Mouse (Mus musculus): ENCODE data around the gene Gm10273. TPM values are rescaled to one million over a fixed set of nuclear protein-coding genes. Genes with fewer than 3 reads are reported as not detected.
"Not testable (repeated sequence)": the region's sequence is repeated elsewhere in the genome, so short reads cannot be mapped to it uniquely, and the experiment has no call there.

The Gm10273 gene
- polyA plus RNA-seq, 1 experiment from 2014 or later: 1.8 TPM

- 91% methylated on average over 8 of the region's 8 CpGs for WGBS
- H3K36me3 ChIP-seq: peaks cover 83% of the 10 kb centered on the region
- H3K9me3 ChIP-seq: no peaks in the 10 kb centered on the region
- no peak overlapping the region for H3K4me2 ChIP-seq (replicated peaks)
- H3K27me3 ChIP-seq: no peaks in the 10 kb centered on the region
- no peak overlapping the region for H3K4me3 ChIP-seq (replicated peaks)
- H3K4me1 ChIP-seq (replicated peaks): no peaks in the 10 kb centered on the region
- H3K27ac ChIP-seq: no peak overlapping the region
- no peak overlapping the region for H3K9ac ChIP-seq (replicated peaks)
- no peak for ATAC-seq
These were observed 26.7 kb upstream of the Gm10273 start for GRCm38 (mm10) chr10:59368729-59369128.

GRCm38 (mm10) chr10:59369426-59369825 lies 26.0 kb upstream of the Gm10273 start:
- no peaks in the 10 kb centered on the region for H3K27me3 ChIP-seq
- peaks cover 83% of the 10 kb centered on the region for H3K36me3 ChIP-seq
- H3K9ac ChIP-seq (replicated peaks): no peak overlapping the region
- no peak overlapping the region for H3K4me2 ChIP-seq (replicated peaks)
- no peak overlapping the region for H3K4me3 ChIP-seq (replicated peaks)
- no peaks in the 10 kb centered on the region for H3K9me3 ChIP-seq
- no peak overlapping the region for H3K27ac ChIP-seq
- ATAC-seq: no peak
- WGBS: 92% methylated on average over 9 of the region's 9 CpGs
- no peaks in the 10 kb centered on the region for H3K4me1 ChIP-seq (replicated peaks)

- H3K27ac ChIP-seq: no peak overlapping the region
- no peak overlapping the region for H3K4me2 ChIP-seq (replicated peaks)
- peaks cover 17% of the 10 kb centered on the region for H3K36me3 ChIP-seq
- H3K27me3 ChIP-seq: no peaks in the 10 kb centered on the region
- no peak overlapping the region for H3K4me3 ChIP-seq (replicated peaks)
- no peaks in the 10 kb centered on the region for H3K9me3 ChIP-seq
- no peaks in the 10 kb centered on the region for H3K4me1 ChIP-seq (replicated peaks)
- 94% methylated on average over 10 of the region's 10 CpGs for WGBS
- no peak overlapping the region for H3K9ac ChIP-seq (replicated peaks)
- ATAC-seq: no peak
These were observed 17.5 kb upstream of the Gm10273 start for GRCm38 (mm10) chr10:59377906-59378305.

GRCm38 (mm10) chr10:59378728-59379127 lies 16.7 kb upstream of the Gm10273 start:
- WGBS: 96% methylated on average over 4 of the region's 4 CpGs

GRCm38 (mm10) chr10:59379927-59380326 lies 15.5 kb upstream of the Gm10273 start:
- H3K4me3 ChIP-seq (replicated peaks): no peak overlapping the region
- no peaks in the 10 kb centered on the region for H3K4me1 ChIP-seq (replicated peaks)
- no peak for ATAC-seq
- no peak overlapping the region for H3K4me2 ChIP-seq (replicated peaks)
- no peaks in the 10 kb centered on the region for H3K9me3 ChIP-seq
- H3K36me3 ChIP-seq: 0 out of 2 replicates have a peak, but pooled peaks cover 2% of the 10 kb centered on the region
- no peaks in the 10 kb centered on the region for H3K27me3 ChIP-seq
- WGBS: 72% methylated on average over 3 of the region's 3 CpGs
- no peak overlapping the region for H3K9ac ChIP-seq (replicated peaks)
- H3K27ac ChIP-seq: no peak overlapping the region

More at GRCm38 (mm10) chr10:59378728-59379127, 16.7 kb upstream of the Gm10273 start:
- Histone ChIP-seq H3K4me2 (replicated peaks) (no peak overlapping the region), H3K9ac (replicated peaks) (no peak overlapping the region), H3K27ac (no peak overlapping the region), H3K27me3 (no peaks in the 10 kb centered on the region), H3K4me3 (replicated peaks) (no peak overlapping the region), H3K9me3 (no peaks in the 10 kb centered on the region), H3K4me1 (replicated peaks) (no peaks in the 10 kb centered on the region), H3K36me3 (peaks cover 10% of the 10 kb centered on the region)
- ATAC-seq: no peak

GRCm38 (mm10) chr10:59380411-59380821 lies 15.0 kb upstream of the Gm10273 start:
- ATAC-seq: no peak
- Histone ChIP-seq H3K27me3 (no peaks in the 10 kb centered on the region), H3K36me3 (0 out of 2 replicates have a peak, but pooled peaks cover 2% of the 10 kb centered on the region), H3K4me1 (replicated peaks) (no peaks in the 10 kb centered on the region), H3K4me3 (replicated peaks) (no peak overlapping the region), H3K9ac (replicated peaks) (no peak overlapping the region), H3K27ac (no peak overlapping the region), H3K9me3 (no peaks in the 10 kb centered on the region), H3K4me2 (replicated peaks) (no peak overlapping the region)
- 86% methylated on average over 2 of the region's 2 CpGs for WGBS

GRCm38 (mm10) chr10:59381563-59381962 lies 13.9 kb upstream of the Gm10273 start:
- H3K9me3 ChIP-seq; ATAC-seq; H3K27ac ChIP-seq; H3K4me1 ChIP-seq (replicated peaks); H3K4me3 ChIP-seq (replicated peaks); H3K9ac ChIP-seq (replicated peaks); H3K27me3 ChIP-seq; H3K4me2 ChIP-seq (replicated peaks); H3K36me3 ChIP-seq: not testable (repeated sequence)
- 76% methylated on average over 6 of the region's 10 CpGs for WGBS

- H3K27me3 ChIP-seq: no peaks in the 10 kb centered on the region
- H3K9me3 ChIP-seq: peaks cover 11% of the 10 kb centered on the region
- 86% methylated on average over 8 of the region's 8 CpGs for WGBS
- H3K9ac ChIP-seq (replicated peaks): no peak overlapping the region
- no peak overlapping the region for H3K4me3 ChIP-seq (replicated peaks)
- ATAC-seq: no peak
- H3K27ac ChIP-seq: no peak overlapping the region
- no peaks in the 10 kb centered on the region for H3K36me3 ChIP-seq
- H3K4me1 ChIP-seq (replicated peaks): no peaks in the 10 kb centered on the region
- no peak overlapping the region for H3K4me2 ChIP-seq (replicated peaks)
These were observed 8.5 kb upstream of the Gm10273 start for GRCm38 (mm10) chr10:59386951-59387350.

GRCm38 (mm10) chr10:59389652-59390051 lies 5.8 kb upstream of the Gm10273 start:
- Histone ChIP-seq H3K27me3 (no peaks in the 10 kb centered on the region), H3K9ac (replicated peaks) (no peak overlapping the region), H3K27ac (no peak overlapping the region), H3K36me3 (no peaks in the 10 kb centered on the region), H3K4me3 (replicated peaks) (no peak overlapping the region), H3K4me1 (replicated peaks) (no peaks in the 10 kb centered on the region), H3K9me3 (peaks cover 11% of the 10 kb centered on the region), H3K4me2 (replicated peaks) (no peak overlapping the region)
- no peak for ATAC-seq
- WGBS: 97% methylated on average over 3 of the region's 3 CpGs

- WGBS: 81% methylated on average over 4 of the region's 4 CpGs
- Histone ChIP-seq H3K4me3 (replicated peaks) (no peak overlapping the region), H3K27me3 (no peaks in the 10 kb centered on the region)
These were observed 3.5 kb upstream of the Gm10273 start for GRCm38 (mm10) chr10:59391907-59392306.

GRCm38 (mm10) chr10:59402899-59403792 lies 7.7 kb downstream of the Gm10273 start, which contains the start of gene Pla2g12b:
Gene Pla2g12b (plus strand): TSS chr10:59403660.
- Histone ChIP-seq H3K27ac (no peak within 1 kb of the TSS), H3K4me3 (replicated peaks) (no peak within 1 kb of the TSS), H3K4me2 (replicated peaks) (no peak within 1 kb of the TSS), H3K9me3 (0 out of 2 replicates have a peak, but pooled peaks cover 2% of the 10 kb centered on the region), H3K9ac (replicated peaks) (no peak within 1 kb of the TSS), H3K27me3 (no peaks in the 10 kb centered on the region), H3K4me1 (replicated peaks) (no peaks in the 10 kb centered on the region), H3K36me3 (no peaks in the 10 kb centered on the region)
- 80% methylated on average over 21 of the region's 21 CpGs for WGBS
- ATAC-seq: no peak

More at GRCm38 (mm10) chr10:59391907-59392306, 3.5 kb upstream of the Gm10273 start:
- ATAC-seq: no peak
- no peaks in the 10 kb centered on the region for H3K4me1 ChIP-seq (replicated peaks)
- H3K4me2 ChIP-seq (replicated peaks): no peak overlapping the region
- no peak overlapping the region for H3K9ac ChIP-seq (replicated peaks)
- no peak overlapping the region for H3K27ac ChIP-seq
- no peaks in the 10 kb centered on the region for H3K36me3 ChIP-seq
- peaks cover 11% of the 10 kb centered on the region for H3K9me3 ChIP-seq

- H3K4me3 ChIP-seq (replicated peaks): no peak overlapping the region
- 84% methylated on average over 10 of the region's 10 CpGs for WGBS
- no peak overlapping the region for H3K9ac ChIP-seq (replicated peaks)
- H3K4me2 ChIP-seq (replicated peaks): no peak overlapping the region
- H3K27ac ChIP-seq: no peak overlapping the region
- 0 out of 2 replicates have a peak, but pooled peaks cover 2% of the 10 kb centered on the region for H3K9me3 ChIP-seq
- H3K36me3 ChIP-seq: no peaks in the 10 kb centered on the region
- H3K4me1 ChIP-seq (replicated peaks): no peaks in the 10 kb centered on the region
- H3K27me3 ChIP-seq: no peaks in the 10 kb centered on the region
- ATAC-seq: no peak
These were observed 8.3 kb downstream of the Gm10273 start for GRCm38 (mm10) chr10:59403793-59404149.
